Mouse (Mus musculus): Measurements from ENCODE around the gene Epha1. TPM values are rescaled to one million over a fixed set of nuclear protein-coding genes. Genes with fewer than 3 reads are reported as not detected.

The Epha1 gene
- total RNA-seq, 2 experiments from 2014 or later, result 0.60 to 0.72 TPM

DNA sequence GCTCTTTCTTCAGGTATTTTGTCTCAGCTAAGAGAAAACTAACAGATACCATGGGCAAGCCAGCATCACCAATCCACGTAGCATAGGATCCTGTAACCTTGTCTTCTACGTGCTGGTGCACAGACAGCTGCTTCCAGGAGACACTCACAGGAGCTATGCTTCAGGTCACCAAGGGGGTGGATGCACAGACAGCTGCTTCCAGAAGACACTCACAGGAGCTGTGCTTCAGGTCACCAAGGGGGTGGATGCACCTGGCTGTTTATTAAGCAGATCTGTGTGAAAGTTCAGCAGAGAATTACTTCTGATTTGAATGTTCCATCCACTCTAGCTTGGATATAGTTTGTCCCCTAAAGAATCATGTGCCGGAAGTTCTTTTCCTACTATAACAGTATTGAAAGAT lies 42.1 kb downstream of the Epha1 start:
- no peak for DNase-seq
- intact Hi-C loops (cut with DNase I), result no loop called here

GRCm38 (mm10) chr6:42330216-42330615 lies 42.9 kb downstream of the Epha1 start:
- no peak for DNase-seq
- intact Hi-C loops (cut with DNase I), result no loop called here

DNA sequence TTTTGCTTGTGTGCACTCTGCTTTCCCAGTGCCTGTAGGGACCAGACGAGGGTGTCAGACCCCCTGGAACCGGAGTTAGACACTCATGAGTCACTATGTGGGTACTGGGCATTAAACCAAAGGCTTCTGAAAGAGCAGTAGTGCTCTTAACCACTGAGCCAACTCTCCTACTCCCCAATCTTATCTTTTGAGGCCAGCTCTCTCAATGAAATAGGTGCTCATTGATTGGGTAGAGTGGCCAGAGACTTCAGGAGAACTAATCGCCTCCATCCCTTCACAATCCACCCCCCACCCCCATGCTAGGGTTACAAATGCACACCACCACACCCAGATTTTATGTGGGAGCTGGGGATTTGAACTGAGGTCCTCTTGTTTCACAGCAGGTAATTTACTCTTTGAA lies 44.3 kb downstream of the Epha1 start:
- DNase-seq, result no peak
- intact Hi-C loops (cut with DNase I), result loop anchor here (10.0 kb wide), 1 partner anchor 564 kb away; no protein-coding TSS in a partner anchor

- DNase-seq, result no peak
- intact Hi-C loops (cut with DNase I), result loop anchor here (10.0 kb wide), 1 partner anchor 562 kb away; no protein-coding TSS in a partner anchor
Measured at GRCm38 (mm10) chr6:42326509-42326908, 46.6 kb downstream of the Epha1 start.

DNA sequence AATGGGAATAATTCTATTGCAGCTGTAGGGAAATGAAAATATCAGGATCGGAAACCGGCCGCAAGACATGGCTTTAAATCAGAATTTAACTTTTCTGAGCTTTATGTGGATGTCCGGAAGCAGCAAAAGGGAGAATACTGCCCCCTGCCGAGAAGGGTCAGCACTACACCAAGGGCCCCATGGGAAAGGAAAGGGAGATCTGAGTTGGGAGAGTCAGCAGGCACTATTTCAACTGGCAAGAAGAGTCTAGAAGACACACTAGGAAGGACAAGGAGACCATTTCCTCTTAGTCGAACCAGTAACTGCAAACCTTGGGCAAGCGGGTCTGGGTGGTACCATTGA lies 47.8 kb downstream of the Epha1 start:
- peak; percentile 85 to 92 for DNase-seq
- intact Hi-C loops (cut with DNase I), result loop anchor here (2.0 to 10.0 kb wide), 2 partner anchors 96 to 560 kb away; no protein-coding TSS in a partner anchor

- peak; percentile 44 to 46 for DNase-seq
- intact Hi-C loops (cut with DNase I), result loop anchor here (2.0 to 10.0 kb wide), 4 partner anchors 57 to 560 kb away; no protein-coding TSS in a partner anchor
Measured at GRCm38 (mm10) chr6:42324482-42325267, 48.4 kb downstream of the Epha1 start, which contains the start of gene Fam131b. Fam131b (minus strand) TSS chr6:42324643.

DNA sequence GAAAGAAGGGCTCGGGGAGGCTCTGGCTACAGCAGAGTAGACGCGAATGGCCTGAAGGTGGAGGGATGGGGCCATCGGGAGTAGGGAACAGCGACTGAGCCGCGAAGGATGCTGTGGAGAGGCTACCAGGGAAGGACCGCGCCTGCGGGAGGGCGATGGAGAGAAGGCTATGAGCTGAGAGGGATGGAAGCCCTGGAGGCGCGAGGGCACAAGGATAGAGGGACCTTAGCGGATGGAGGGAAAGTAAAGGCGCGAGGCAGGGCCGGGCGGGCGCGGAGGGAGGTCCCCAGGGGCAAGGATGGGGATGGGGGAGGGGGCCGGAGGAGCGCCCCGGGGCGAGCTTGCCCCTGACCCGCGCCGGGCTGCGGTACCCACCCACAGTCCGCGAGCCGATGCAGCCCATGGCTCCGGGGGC lies 49.0 kb downstream of the Epha1 start:
- peak; percentile 24 to 28 for DNase-seq
- intact Hi-C loops (cut with DNase I), result loop anchor here (2.0 to 10.0 kb wide), 4 partner anchors 57 to 559 kb away; no protein-coding TSS in a partner anchor

GRCm38 (mm10) chr6:42323371-42324066 lies 49.5 kb downstream of the Epha1 start:
- intact Hi-C loops (cut with DNase I), result loop anchor here (2.0 to 10.0 kb wide), 4 partner anchors 56 to 559 kb away; no protein-coding TSS in a partner anchor
- no peak for DNase-seq

GRCm38 (mm10) chr6:42318293-42318692 lies 54.8 kb downstream of the Epha1 start:
- intact Hi-C loops (cut with DNase I), result no loop called here
- no peak for DNase-seq

DNA sequence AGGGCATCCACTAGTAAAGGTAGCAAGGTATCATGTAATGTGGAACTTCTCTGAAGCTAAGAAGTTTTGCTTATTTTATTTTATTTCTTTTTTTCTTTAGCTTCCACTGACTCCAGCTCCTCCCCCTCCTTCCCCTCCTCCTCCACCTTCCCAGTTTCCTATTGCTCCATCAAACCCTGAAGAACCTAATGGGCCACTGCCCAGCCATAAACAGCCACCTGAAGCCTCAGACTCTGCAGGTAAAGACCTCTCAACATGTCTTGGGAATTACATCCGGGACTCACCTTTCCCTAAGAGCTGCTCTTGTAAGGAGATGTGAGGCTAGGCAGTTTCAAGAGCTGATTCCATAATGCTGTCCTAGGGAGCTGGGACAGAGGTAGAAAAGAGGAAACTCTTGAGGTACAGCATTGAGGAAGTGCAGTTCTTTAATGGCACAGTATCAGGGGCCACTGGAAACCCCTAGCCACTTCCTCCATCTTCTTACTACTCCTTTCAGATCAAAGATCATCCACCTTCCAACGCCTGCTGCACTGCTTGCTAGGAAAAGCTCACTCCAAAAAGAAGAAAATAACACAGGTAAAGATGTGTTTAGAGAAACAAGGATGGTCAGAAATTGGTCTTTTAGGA lies 62.5 kb downstream of the Epha1 start:
- DNase-seq, result no peak
- intact Hi-C loops (cut with DNase I), result no loop called here

GRCm38 (mm10) chr6:42309816-42310378 lies 63.2 kb downstream of the Epha1 start:
- intact Hi-C loops (cut with DNase I), result no loop called here
- DNase-seq, result peak; percentile 17 to 22

Other genes with a start within 250 kb of the Epha1 start
- not detected for gene Tas2r139, start 232.3 kb downstream of the Epha1 start, total RNA-seq (2021)
- not detected for gene Tas2r144, start 157.9 kb downstream of the Epha1 start, total RNA-seq (2021)
- 10 to 100 TPM; 29.3 to 32.6 TPM for gene Gstk1, start 127.3 kb downstream of the Epha1 start, total RNA-seq (2021)
- not detected for gene Tmem139, start 111.3 kb downstream of the Epha1 start, total RNA-seq (2021)
- gene Casp2, start 108.3 kb downstream of the Epha1 start, total RNA-seq (2021), result 10 to 100 TPM; 19.6 to 31.8 TPM
- 1 to 10 TPM; 1.3 to 1.9 TPM for gene Clcn1, start 86.6 kb downstream of the Epha1 start, total RNA-seq (2021)
- gene Fam131b, start 48.6 kb downstream of the Epha1 start, total RNA-seq (2021), result 1 to 10 TPM; 1.2 to 1.6 TPM
- 100 to 1,000 TPM; 104 to 121 TPM for gene Zyx, start 23.6 kb downstream of the Epha1 start, total RNA-seq (2021)
- gene Tas2r143, start 27.0 kb upstream of the Epha1 start, total RNA-seq (2021), result not detected
- under 1 TPM; 0.25 to 0.31 TPM for gene Tas2r135, start 32.2 kb upstream of the Epha1 start, total RNA-seq (2021)
- not detected for gene Tas2r126, start 61.3 kb upstream of the Epha1 start, total RNA-seq (2021)
- gene Olfr458, start 91.9 kb upstream of the Epha1 start, total RNA-seq (2021), result not detected
- not detected for gene Olfr457, start 103.1 kb upstream of the Epha1 start, total RNA-seq (2021)
- gene Olfr456, start 113.9 kb upstream of the Epha1 start, total RNA-seq (2021), result not detected
- not detected for gene Olfr455, start 174.3 kb upstream of the Epha1 start, total RNA-seq (2021)
- gene Tcaf3, start 224.4 kb upstream of the Epha1 start, total RNA-seq (2021), result not detected

Data from heart, postnatal 10 days (tissue).